Mouse (Mus musculus) midbrain, embryonic 16.5 days (tissue): ENCODE measurements at regions not wholly inside any gene's neighbourhood (a gene's known extent, or its start where the extent isn't known, plus 50 kb on each side); places are given as distances from the start of the nearest gene placed in this dataset.
A peak's percentile ranks its signal among the peaks of the same experiment; 100 is the strongest.

ENCODE experiments used
- ATAC-seq: fragments of 200-750 bp; cut with Nextera tagmentation; 2 replicates; pipeline ENCODE4 v1.8.0; 2017; ENCODE audit warnings: moderate TSS enrichment
- H3K27ac ChIP-seq: fragments of 300-500 bp; sonication (generic); 2 replicates; pipeline ENCODE4 v1.5.1; 2014; ENCODE audit warnings: mild to moderate bottlenecking, low read length, mixed read lengths
- H3K27me3 ChIP-seq: fragments of 300-500 bp; sonication (generic); 2 replicates; pipeline ENCODE4 v1.6.1; 2014; ENCODE audit warnings: low read depth, low read length, mixed read lengths; ENCODE audit not compliant: control insufficient read depth, insufficient read depth
- H3K36me3 ChIP-seq: fragments of 300-500 bp; sonication (generic); 2 replicates; pipeline ENCODE4 v1.6.1; 2014; ENCODE audit warnings: mild to moderate bottlenecking, low read length, moderate library complexity, mixed read lengths; ENCODE audit not compliant: control insufficient read depth, insufficient read depth
- H3K4me1 ChIP-seq: fragments of 300-500 bp; sonication (generic); 2 replicates; pipeline ENCODE4 v1.6.1; 2014; ENCODE audit warnings: mild to moderate bottlenecking, low read length, mixed read lengths; ENCODE audit not compliant: control insufficient read depth, insufficient read depth
- H3K4me2 ChIP-seq: fragments of 300-500 bp; sonication (generic); 2 replicates; pipeline ENCODE4 v1.6.1; 2014; ENCODE audit warnings: mild to moderate bottlenecking, low read length, mixed read lengths
- H3K4me3 ChIP-seq: fragments of 300-500 bp; sonication (generic); 2 replicates; pipeline ENCODE4 v1.5.1; 2014; ENCODE audit warnings: low read depth, mild to moderate bottlenecking, low read length, moderate library complexity, mixed read lengths
- H3K9ac ChIP-seq: fragments of 300-500 bp; sonication (generic); 2 replicates; pipeline ENCODE4 v1.6.1; 2014; ENCODE audit warnings: low read depth, low read length, mixed read lengths
- H3K9me3 ChIP-seq: fragments of 300-500 bp; sonication (generic); replicated peaks from 2 replicates; pipeline ENCODE4 v1.6.1; 2014; ENCODE audit warnings: mild to moderate bottlenecking, low read length, mixed read lengths; ENCODE audit not compliant: control insufficient read depth, poor library complexity, severe bottlenecking
- WGBS: fragments of 180-500 bp; shearing (Covaris S2); extraction: QIAGEN DNeasy Blood & Tissue Kit; methylation state at CpG from one replicate; pipeline ENCODE4 v1.1.7; 2014; 5-methylcytosine and 5-hydroxymethylcytosine counted together

- WGBS = 86% methylated on average over 8 of the region's 8 CpGs
- Histone ChIP-seq H3K4me2 (no peak overlapping the region), H3K4me3 (no peak overlapping the region), H3K9me3 (no peaks in the 10 kb centered on the region), H3K4me1 (no peaks in the 10 kb centered on the region), H3K27ac (no peak overlapping the region), H3K36me3 (no peaks in the 10 kb centered on the region), H3K27me3 (no peaks in the 10 kb centered on the region), H3K9ac (no peak overlapping the region)
- no peak for ATAC-seq
Observed at GRCm38 (mm10) chr3:70130241-70131029, 123.0 kb downstream of the Otol1 start.

GRCm38 (mm10) chr3:70134963-70135362, 127.5 kb downstream of the Otol1 start:
- Histone ChIP-seq H3K27ac (no peak overlapping the region), H3K9ac (no peak overlapping the region), H3K4me1 (no peaks in the 10 kb centered on the region), H3K36me3 (no peaks in the 10 kb centered on the region), H3K4me2 (no peak overlapping the region), H3K9me3 (no peaks in the 10 kb centered on the region), H3K27me3 (no peaks in the 10 kb centered on the region), H3K4me3 (no peak overlapping the region)
- 0 out of 2 replicates have a peak, but pooled peaks have one; percentile 54 for ATAC-seq
- whole genome bisulfite sequencing = 58% methylated on average over 2 of the region's 2 CpGs

GRCm38 (mm10) chr3:70138488-70138887, 131.1 kb downstream of the Otol1 start:
- Histone ChIP-seq H3K9ac (no peak overlapping the region), H3K4me2 (no peak overlapping the region), H3K4me3 (no peak overlapping the region), H3K9me3 (no peaks in the 10 kb centered on the region), H3K4me1 (no peaks in the 10 kb centered on the region), H3K36me3 (no peaks in the 10 kb centered on the region), H3K27ac (no peak overlapping the region), H3K27me3 (no peaks in the 10 kb centered on the region)
- WGBS = 72% methylated on average over 2 of the region's 2 CpGs
- ATAC-seq = no peak

GRCm38 (mm10) chr3:70138926-70139325, 131.5 kb downstream of the Otol1 start:
- 70% methylated on average over 4 of the region's 4 CpGs for WGBS
- H3K27ac ChIP-seq = no peak overlapping the region
- H3K9me3 ChIP-seq = no peaks in the 10 kb centered on the region
- no peaks in the 10 kb centered on the region for H3K36me3 ChIP-seq
- no peak overlapping the region for H3K4me2 ChIP-seq
- H3K9ac ChIP-seq = no peak overlapping the region
- no peaks in the 10 kb centered on the region for H3K4me1 ChIP-seq
- no peak overlapping the region for H3K4me3 ChIP-seq
- no peaks in the 10 kb centered on the region for H3K27me3 ChIP-seq
- ATAC-seq = no peak

GRCm38 (mm10) chr3:70145728-70146127, 138.3 kb downstream of the Otol1 start:
- Histone ChIP-seq H3K27me3 (no peaks in the 10 kb centered on the region), H3K4me2 (no peak overlapping the region), H3K27ac (no peak overlapping the region), H3K9ac (no peak overlapping the region), H3K9me3 (no peaks in the 10 kb centered on the region), H3K36me3 (no peaks in the 10 kb centered on the region), H3K4me3 (no peak overlapping the region), H3K4me1 (no peaks in the 10 kb centered on the region)
- ATAC-seq = no peak
- 88% methylated on average over 1 of the region's 1 CpGs for WGBS

GRCm38 (mm10) chr3:70151156-70151555, 143.7 kb downstream of the Otol1 start:
- H3K27me3 ChIP-seq = no peaks in the 10 kb centered on the region
- H3K9me3 ChIP-seq = no peaks in the 10 kb centered on the region
- H3K36me3 ChIP-seq = no peaks in the 10 kb centered on the region
- no peak overlapping the region for H3K9ac ChIP-seq
- ATAC-seq = no peak
- H3K4me3 ChIP-seq = no peak overlapping the region
- no peaks in the 10 kb centered on the region for H3K4me1 ChIP-seq
- H3K4me2 ChIP-seq = no peak overlapping the region
- no peak overlapping the region for H3K27ac ChIP-seq
- 73% methylated on average over 5 of the region's 5 CpGs for WGBS

GRCm38 (mm10) chr3:70160043-70160442, 152.6 kb downstream of the Otol1 start:
- WGBS = 39% methylated on average over 9 of the region's 9 CpGs

GRCm38 (mm10) chr3:70171667-70172066, 164.3 kb downstream of the Otol1 start:
- ATAC-seq = no peak
- Histone ChIP-seq H3K4me1 (no peaks in the 10 kb centered on the region), H3K4me2 (no peak overlapping the region), H3K36me3 (no peaks in the 10 kb centered on the region), H3K27me3 (no peaks in the 10 kb centered on the region), H3K27ac (no peak overlapping the region), H3K9me3 (no peaks in the 10 kb centered on the region), H3K4me3 (no peak overlapping the region), H3K9ac (no peak overlapping the region)
- WGBS = 53% methylated on average over 4 of the region's 4 CpGs

More at GRCm38 (mm10) chr3:70160043-70160442, 152.6 kb downstream of the Otol1 start:
- Histone ChIP-seq H3K27ac (no peak overlapping the region), H3K9ac (no peak overlapping the region), H3K4me1 (peaks cover 4% of the 10 kb centered on the region; the same call in 1 of the 2 replicates), H3K4me3 (no peak overlapping the region), H3K36me3 (no peaks in the 10 kb centered on the region), H3K9me3 (no peaks in the 10 kb centered on the region), H3K27me3 (no peaks in the 10 kb centered on the region), H3K4me2 (no peak overlapping the region)
- ATAC-seq = peak; percentile 66; the same call in 1 of the 2 replicates

GRCm38 (mm10) chr3:70176391-70176790, 169.0 kb downstream of the Otol1 start:
- Histone ChIP-seq H3K4me2 (no peak overlapping the region), H3K9me3 (no peaks in the 10 kb centered on the region), H3K4me1 (no peaks in the 10 kb centered on the region), H3K36me3 (no peaks in the 10 kb centered on the region), H3K9ac (no peak overlapping the region), H3K27me3 (no peaks in the 10 kb centered on the region), H3K4me3 (no peak overlapping the region), H3K27ac (no peak overlapping the region)
- WGBS = 77% methylated on average over 1 of the region's 1 CpGs
- ATAC-seq = no peak
